Mouse (Mus musculus) left cerebral cortex, postnatal 25 days (tissue): ENCODE measurements at regions not wholly inside any gene's neighbourhood (a gene's known extent, or its start where the extent isn't known, plus 50 kb on each side); places are given as distances from the start of the nearest gene placed in this dataset.

Experiments used
- DNase-seq, 2 experiments: peaks; one replicate each; pipeline ENCODE4 v3.0.0; 2022; ENCODE audit warnings: low spot score in 2 of 2, mixed read lengths in 1 of 2
- intact Hi-C: fragments of 180-260 bp; cut with DNase I; formaldehyde crosslinking; loops from one replicate; pipeline ENCODE4 v1.15.1; 2025

DNA sequence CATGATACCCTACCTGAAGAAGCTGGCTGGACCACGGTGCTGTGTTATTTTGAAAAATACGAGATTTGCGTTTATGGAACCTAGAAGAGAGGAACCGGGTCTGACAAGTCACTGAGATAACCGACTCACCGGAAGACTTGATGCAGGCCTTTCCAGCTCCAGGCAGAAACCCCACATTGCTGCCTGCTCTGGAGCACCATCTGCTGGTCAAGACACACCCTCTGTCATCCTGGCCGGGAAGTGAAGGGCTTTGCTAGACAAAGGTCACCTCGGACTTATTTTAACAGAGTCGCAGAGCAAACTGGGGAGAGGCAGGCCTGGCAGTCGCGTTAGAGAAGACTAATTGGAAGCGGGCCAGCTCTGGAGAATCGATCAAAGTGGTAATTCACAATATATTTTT is 497.4 kb upstream of the Pkn2 start:
- peak; percentile 62 to 82 for DNase-seq
- intact Hi-C loops, result loop anchor here (2.0 kb wide), 1 partner anchor 138 kb away; no protein-coding TSS in a partner anchor

DNA sequence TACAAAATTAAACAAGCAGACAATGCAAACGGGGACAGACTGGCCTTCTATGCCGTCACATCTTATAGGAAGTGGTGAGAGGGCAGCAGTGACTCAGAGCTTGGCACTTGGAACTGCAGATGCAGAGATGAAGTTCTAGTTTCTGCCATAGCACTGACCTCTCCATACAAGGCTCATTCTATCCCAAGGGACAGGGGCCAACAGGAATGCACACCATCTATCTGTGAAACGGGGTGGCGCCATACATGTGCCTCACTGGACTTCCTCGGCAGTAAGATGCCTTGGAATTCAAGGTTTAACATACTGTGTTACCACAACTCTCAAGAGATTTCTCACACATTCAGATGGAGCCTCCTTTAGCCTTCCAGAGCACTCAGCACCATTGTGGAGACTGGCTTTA is 495.6 kb upstream of the Pkn2 start:
- intact Hi-C loops, result no loop called here
- no peak for DNase-seq

GRCm38 (mm10) chr3:143375527-143376061 is 493.8 kb upstream of the Pkn2 start:
- peak in 1 of 2 experiments; percentile 29 for DNase-seq
- intact Hi-C loops, result no loop called here

DNA sequence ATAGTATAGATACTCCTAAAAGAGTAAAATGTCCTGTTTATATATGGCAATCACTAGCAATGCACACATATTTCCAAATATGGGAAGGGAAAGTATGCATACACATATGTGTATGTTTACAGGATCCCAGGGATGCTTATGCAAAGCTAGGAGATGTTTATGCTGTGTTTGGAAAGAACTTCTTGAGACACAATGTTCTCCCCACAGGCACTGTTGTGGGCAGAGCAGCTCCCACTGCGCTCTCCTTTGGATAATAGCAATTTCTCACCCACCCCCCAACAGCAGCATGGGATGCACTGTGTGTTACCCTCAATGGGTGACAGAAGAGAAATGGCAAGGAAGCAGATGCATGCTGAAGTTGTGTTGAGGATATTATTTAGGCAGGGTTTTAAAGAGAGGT is 491.7 kb upstream of the Pkn2 start:
- DNase-seq, result no peak
- intact Hi-C loops, result no loop called here

- no peak for DNase-seq
- intact Hi-C loops, result no loop called here
Measured at GRCm38 (mm10) chr3:143369002-143369401, 487.2 kb upstream of the Pkn2 start.

DNA sequence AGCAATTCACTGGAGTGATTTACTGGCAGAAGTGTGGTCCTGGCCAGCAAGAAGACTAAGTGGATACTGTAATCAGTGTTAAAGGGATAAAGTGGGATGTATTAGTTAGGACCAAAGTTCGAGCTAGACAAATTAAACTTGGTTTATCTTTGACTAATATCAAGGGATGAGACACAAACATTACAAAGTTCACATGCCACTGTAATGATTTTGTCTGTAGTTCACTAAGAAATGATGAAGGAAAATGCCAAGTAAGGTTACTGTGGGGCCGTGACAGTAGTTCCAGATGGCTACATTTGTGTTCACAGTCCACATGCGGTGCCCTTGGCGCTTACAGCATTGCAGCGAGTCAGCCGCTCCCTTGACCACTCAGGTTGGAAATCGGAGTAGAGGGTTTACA is 458.2 kb upstream of the Pkn2 start:
- intact Hi-C loops, result no loop called here

GRCm38 (mm10) chr3:143333339-143333738 is 451.5 kb upstream of the Pkn2 start:
- DNase-seq, result no peak
- intact Hi-C loops, result no loop called here

More for the DNA sequence above, 458.2 kb upstream of the Pkn2 start:
- no peak for DNase-seq

DNA sequence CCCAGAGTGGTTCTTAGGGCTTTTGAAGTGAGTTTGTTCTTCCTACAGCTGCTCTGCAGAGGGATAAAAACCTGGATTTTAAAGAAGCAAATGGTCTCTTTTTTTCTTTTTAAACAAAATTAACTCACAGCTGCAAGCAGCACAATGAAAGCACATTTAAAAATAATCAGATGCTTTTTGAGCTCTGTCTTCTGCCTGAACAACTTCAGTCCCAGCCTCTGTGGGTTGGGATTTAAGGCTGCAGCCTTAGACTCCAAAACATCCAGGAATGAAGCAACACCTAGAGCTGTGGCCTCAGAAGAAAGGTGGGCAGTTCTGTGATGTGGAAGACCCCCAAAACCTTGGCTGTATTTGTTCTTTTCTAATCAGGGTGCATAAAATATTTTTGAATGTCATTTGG is 446.7 kb upstream of the Pkn2 start:
- peak in 1 of 2 experiments; percentile 35 for DNase-seq
- intact Hi-C loops, result no loop called here

DNA sequence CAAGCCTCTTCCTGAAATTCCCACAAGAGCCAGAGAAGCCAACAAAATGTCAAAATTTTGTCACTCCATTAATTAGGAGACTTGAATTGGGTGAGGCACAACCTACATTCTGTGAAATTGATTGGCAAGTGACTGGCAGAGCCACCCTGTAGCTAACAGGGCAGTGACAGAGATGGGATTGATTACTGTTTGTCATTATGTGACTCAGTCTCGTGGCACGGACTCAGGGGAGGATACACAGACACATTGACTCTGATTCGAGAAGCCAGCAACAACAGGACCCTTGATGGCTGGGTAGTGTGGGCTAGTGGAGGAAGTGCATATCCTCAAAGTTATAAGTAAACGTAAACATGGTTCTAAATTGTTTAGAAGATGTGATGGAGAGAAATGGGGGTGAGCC is 445.8 kb upstream of the Pkn2 start:
- intact Hi-C loops, result no loop called here

GRCm38 (mm10) chr3:143316457-143316856 is 434.7 kb upstream of the Pkn2 start:
- DNase-seq, result peak; percentile 81 to 98
- intact Hi-C loops, result loop anchor here (1.0 to 10.0 kb wide), 7 partner anchors 26 to 888 kb away; partner anchors contain the start of gene Lmo4

More for the DNA sequence above, 445.8 kb upstream of the Pkn2 start:
- DNase-seq, result no peak

DNA sequence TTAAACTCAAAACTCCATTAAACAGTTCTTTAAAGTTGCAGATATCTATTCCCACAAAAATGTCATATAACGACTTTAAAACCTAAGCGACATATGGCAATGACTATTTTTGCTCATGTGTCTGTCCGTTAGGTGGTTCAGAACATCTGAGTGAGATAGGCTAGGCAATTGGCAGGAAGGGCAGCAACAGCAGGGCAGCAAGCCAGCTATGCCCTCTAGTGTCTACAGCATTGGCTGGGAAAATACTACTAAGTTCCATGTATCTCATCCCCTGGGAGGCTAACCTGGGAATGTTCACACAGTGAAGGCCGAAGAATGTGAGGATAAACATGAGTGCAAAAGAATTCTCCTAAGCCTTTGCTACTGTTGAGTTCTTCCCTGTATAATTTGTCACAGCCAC is 410.0 kb upstream of the Pkn2 start:
- intact Hi-C loops, result loop anchor here (2.0 to 5.0 kb wide), 2 partner anchors 25 to 49 kb away; no protein-coding TSS in a partner anchor
- DNase-seq, result peak; percentile 39 to 72

GRCm38 (mm10) chr3:143264132-143264531 is 382.3 kb upstream of the Pkn2 start:
- DNase-seq, result peak; percentile 29 to 89
- intact Hi-C loops, result loop anchor here (1.0 to 10.0 kb wide), 4 partner anchors 19 to 331 kb away; no protein-coding TSS in a partner anchor

- intact Hi-C loops, result no loop called here
- no peak for DNase-seq
Measured at GRCm38 (mm10) chr3:143252643-143253042, 370.8 kb upstream of the Pkn2 start.

- DNase-seq, result no peak
- intact Hi-C loops, result no loop called here
Measured at GRCm38 (mm10) chr3:143252008-143252407, 370.2 kb upstream of the Pkn2 start.

DNA sequence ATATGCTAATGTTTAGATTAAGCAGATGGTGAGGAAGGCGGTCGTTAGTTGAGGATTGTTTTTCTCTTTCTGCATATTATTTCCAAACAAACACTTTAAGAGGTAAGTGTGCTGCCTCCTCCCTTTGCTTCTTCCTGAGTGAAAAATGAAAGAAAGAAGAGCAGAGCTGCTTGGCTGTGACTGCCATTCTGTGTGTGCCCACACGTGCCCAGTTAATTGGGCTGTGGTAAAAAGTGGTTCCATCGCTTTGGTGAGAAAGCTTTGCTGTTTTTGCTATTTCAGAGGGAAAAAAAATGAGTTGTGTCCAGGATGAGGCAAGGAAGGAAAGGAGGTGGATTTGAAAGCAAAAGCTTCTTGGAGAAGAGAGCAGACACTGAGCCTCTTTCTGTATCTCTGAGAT is 360.9 kb upstream of the Pkn2 start:
- intact Hi-C loops, result loop anchor here (5.0 to 10.0 kb wide), 5 partner anchors 50 to 1155 kb away; no protein-coding TSS in a partner anchor
- DNase-seq, result peak; percentile 28 to 66

- intact Hi-C loops, result loop anchor here (2.0 to 10.0 kb wide), 7 partner anchors 52 to 1157 kb away; no protein-coding TSS in a partner anchor
- peak; percentile 49 to 74 for DNase-seq
Measured at GRCm38 (mm10) chr3:143240545-143241383, 359.0 kb upstream of the Pkn2 start.

DNA sequence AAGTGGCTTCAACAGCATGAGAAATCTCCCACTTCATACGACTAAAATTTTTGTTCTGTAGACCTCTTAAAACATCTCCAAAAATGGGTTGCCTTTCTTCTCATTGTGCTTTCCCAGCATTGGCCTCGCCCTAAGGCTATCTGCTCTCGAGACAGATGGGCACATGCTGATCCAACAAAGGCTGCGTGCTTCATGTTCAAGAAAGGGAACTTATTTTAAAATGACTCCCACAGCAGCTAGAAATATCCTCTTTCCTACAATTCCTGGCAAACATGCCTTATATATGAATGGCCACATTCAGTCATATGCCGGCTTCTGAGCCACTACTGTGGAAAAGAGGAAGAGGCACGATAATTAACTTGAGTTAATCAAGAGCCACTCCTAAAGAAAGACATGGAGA is 356.7 kb upstream of the Pkn2 start:
- DNase-seq, result peak in 1 of 2 experiments; percentile 90
- intact Hi-C loops, result loop anchor here (2.0 to 5.0 kb wide), 2 partner anchors 66 to 78 kb away; no protein-coding TSS in a partner anchor

- no peak for DNase-seq
- intact Hi-C loops, result no loop called here
Measured at GRCm38 (mm10) chr3:143223999-143224729, 342.4 kb upstream of the Pkn2 start.

- DNase-seq, result no peak
- intact Hi-C loops, result no loop called here
Measured at GRCm38 (mm10) chr3:143193263-143193970, 311.6 kb upstream of the Pkn2 start.
